11 mouse cellular contexts compared by ENCODE assay signal in the genomic region with DNA sequence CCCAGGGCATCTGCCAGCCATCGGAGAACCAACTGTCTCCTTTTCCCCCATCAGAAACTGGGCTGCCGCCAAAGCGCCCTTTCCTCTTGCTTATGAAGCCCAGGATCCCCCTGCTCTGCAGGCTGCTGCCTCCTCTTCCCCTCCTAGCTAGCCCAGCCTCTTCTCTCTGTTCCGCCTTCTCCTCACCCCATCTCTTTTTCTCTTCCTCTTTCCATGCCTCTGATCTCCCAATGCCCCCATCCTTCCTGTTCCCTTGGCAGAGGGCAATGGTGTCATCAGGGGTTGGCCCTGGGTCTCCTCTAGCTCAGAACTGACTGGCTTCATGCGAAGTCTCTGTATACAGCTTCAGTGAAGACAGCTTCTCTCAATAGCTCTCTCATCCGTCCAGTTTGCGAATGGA.
DNase-seq lines count a peak whose midpoint lies in the region; ATAC-seq lines count a peak whose summit lies in the region.
"Had no signal": no experiment of that assay in that cellular context is flagged by ENCODE, and none has a peak within 500 bp of the region (broad histone marks: within the 10 kb centered on the region; RNA-seq: fewer than 3 reads in every experiment).

No protein-coding gene starts in this region.

- peak; percentile 57 for DNase-seq in layer of hippocampus, adult 9-11 months
- no peak for DNase-seq in layer of hippocampus, postnatal 25 days (ENCODE audit: extremely low spot score in 1 of 2, low spot score in 1 of 2)
- peak; percentile 18 to 22 for DNase-seq in spleen, postnatal 36 days (ENCODE audit: low spot score in 2 of 2)
- no peak for DNase-seq in spleen, postnatal 10 days (ENCODE audit: low spot score in 2 of 2)
- DNase-seq in ovary, postnatal 10 days (ENCODE audit: low spot score): no peak
- DNase-seq in urinary bladder, postnatal 4 days (ENCODE audit: low spot score in 2 of 2): no peak
- DNase-seq: cerebellum, adult 18-20 months; kidney, adult 8-10 months had no signal

- peak; percentile 97 for ATAC-seq in granulocyte monocyte progenitor cell, adult 5-6 weeks (replicated peaks; ENCODE audit: poor library complexity, severe bottlenecking)
- ATAC-seq: activated CD4-positive, CD25-positive, alpha-beta regulatory T cell, adult 4 months; midbrain, embryonic 15.5 days had no signal

Comparison
In these comparisons a context has a peak if more than half of its experiments do, and no peak if none do; other contexts are left out.
1. DNase-seq: peak in layer of hippocampus, adult 9-11 months (single experiment) and spleen, postnatal 36 days (2 of 2); none in layer of hippocampus, postnatal 25 days (0 of 2), spleen, postnatal 10 days (0 of 2), ovary, postnatal 10 days (single experiment) and urinary bladder, postnatal 4 days (0 of 2).